Mouse (Mus musculus): Measurements from ENCODE around the gene Gsx2. TPM values are rescaled to one million over a fixed set of nuclear protein-coding genes. Genes with fewer than 3 reads are reported as not detected.
A peak's percentile ranks its signal among the peaks of the same experiment; 100 is the strongest.

Gene Gsx2
- total RNA-seq, 2 experiments from 2014 or later = 0.85 to 0.98 TPM

DNA sequence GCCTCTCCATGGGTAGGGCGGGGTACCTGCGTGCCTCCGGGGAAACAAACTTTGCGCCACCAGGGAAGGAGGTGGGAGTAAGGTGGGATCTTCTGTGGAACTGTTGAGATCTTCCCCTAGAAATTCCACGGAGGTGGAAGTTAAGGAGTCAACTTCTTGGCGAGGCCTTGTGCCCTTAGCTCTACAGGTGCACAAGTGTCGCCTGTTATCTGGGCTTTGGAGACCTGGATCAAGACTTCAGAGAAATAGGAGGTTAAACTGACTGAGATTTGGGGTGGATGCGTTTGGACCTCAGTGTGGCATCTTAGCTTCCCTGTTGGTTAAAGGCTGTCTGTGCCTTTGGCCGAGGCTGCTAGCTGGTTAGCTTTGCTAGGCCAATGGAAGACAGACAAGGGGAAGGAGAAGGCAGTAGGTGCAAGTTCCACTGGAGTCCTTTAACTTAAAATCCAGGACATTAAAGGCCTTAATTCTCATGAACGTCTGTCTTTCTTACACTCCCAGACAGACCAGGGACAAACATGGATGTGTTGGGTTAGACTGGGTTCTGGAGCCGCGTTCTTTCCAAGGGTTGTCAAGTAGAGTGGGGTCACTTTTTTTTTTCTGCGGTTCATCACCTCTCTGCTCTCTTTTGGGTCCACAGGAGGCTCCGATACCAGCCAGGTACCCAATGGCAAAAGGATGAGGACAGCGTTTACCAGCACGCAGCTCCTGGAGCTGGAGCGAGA lies 1.1 kb downstream of the Gsx2 start:
- no peak for DNase-seq
- intact Hi-C loops (cut with DNase I) = no loop called here

DNA sequence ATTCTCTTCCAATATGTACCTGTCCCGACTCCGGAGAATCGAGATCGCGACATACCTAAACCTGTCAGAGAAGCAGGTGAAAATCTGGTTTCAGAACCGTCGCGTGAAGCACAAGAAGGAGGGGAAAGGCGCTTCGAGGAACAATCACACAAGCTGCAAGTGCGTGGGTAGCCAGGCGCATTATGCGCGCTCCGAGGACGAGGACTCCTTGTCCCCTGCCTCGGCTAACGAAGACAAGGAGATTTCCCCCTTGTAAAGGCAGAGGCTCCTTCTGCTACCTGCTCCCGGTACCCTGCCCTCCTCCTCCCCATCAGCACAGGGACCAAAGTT lies 1.6 kb downstream of the Gsx2 start:
- intact Hi-C loops (cut with DNase I) = no loop called here
- no peak for DNase-seq

DNA sequence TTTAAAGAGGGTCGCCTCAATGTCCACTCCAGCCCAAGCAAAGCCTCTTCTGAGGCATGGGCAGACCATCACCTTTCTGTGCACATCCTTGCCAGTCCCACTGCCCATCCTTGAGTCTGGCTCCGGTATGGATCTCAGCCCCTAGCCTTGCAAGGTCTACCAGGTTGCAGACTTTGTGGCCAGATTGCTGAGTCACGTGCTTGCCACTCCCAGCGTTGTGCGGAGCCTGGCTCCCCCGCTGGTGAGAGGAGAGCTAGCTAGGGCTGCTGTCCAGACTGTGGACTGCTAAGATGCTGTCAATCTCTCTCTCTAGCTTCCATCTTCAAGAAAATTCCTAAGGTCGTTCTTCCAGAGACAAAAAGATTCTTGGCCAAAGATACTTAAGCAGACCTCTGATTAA lies 4.2 kb downstream of the Gsx2 start:
- intact Hi-C loops (cut with DNase I) = no loop called here
- DNase-seq = no peak

DNA sequence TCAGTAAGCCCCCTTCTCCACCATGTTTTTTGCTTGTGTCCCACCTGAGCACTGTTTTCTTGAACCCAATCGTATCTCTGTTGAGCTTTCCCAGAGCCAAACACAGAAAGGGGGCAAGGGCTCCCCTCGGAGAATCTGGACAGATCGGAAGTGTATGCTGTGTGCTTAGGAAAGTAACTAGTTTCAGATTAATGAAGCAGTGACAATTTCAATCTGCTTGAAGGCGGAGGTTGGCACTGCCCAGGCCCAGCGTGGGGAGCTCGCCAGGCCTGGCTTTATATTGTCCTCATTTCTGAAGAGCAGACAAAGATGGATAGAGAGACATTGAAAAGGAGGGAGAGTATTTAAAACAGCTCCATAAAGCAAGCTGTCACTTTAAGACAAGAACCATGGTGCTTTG lies 7.0 kb downstream of the Gsx2 start:
- intact Hi-C loops (cut with DNase I) = no loop called here
- peak; percentile 32 for DNase-seq

DNA sequence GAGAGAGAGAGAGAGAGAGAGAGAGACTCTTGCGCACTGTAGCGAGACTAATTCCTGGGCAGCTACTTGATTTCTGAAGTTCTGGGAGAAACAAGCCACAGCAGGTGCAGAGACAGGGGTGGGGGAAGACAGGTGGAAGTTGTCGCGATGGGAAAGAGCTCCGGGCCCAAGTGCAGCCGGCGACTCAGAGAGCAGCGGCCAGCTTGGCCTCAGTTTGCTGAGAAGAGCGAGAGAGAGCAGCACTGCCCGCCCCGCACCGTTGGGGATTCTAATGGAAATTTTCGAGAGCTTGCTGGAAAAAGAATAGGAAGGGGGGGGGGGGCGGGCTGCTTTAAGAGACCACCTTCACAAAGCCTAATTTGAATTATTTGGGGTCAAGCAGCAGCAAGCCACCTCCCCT lies 7.7 kb downstream of the Gsx2 start:
- intact Hi-C loops (cut with DNase I) = no loop called here
- DNase-seq = peak; percentile 27

DNA sequence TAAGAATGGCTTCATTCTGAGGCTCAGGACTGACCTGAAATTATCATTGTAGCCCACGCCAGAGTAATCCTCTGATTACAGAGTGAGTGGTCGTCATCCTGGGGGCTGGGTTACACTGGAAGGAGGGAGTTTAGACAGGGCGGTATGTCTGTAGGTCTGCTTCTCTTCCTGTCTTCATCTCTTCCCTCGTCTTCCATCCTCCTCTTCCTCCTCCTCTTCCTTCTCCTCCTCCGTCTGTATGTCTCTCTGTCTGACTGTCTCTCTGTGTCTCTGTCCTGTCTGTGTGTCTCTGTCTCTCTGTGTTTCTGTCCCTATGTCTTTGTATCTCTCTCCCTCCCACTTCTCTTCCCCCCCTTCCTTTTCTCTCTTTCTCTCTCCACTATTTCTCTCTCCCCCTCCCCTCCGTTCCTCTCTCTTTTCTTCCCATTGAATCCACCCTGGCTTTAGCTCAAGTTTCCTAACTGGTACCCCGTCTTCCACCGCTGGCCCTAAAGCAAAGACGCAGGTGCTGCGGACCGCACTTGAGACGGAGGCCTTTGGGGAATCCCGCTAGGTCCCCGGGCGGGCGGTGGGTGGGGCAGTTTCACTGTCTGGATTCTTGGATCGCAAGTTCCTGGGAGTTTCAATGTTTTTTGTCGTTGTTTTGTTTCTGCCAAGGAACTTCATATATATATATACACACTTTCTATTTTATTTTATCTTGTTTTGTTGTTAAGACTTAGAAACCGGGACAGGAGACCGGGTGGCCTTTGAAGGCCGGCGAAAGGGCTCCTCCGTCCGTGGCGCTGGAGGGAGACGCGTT lies 8.4 kb downstream of the Gsx2 start:
- DNase-seq = no peak
- intact Hi-C loops (cut with DNase I) = no loop called here

DNA sequence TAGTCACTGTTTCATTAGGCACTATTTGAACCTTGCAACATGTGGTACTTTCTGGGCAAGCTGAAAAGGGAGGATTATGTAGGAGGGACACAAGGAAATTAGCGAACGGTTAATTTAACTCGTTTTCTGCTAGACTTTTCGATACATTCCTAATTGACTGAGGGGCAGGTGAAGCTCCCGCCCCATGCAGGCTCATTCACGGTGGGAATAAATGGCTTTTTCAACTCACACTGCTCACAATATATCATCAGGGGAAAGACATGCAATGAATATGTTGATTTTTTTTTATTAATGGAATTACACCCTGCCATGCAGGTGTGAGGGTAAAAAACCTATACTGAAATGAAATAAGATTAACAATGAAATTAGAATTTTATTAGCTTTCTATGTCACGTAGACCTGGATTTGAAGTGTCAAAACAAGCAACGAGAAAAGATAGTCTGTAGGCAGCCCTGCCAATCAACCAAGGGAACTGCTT lies 9.0 kb downstream of the Gsx2 start:
- intact Hi-C loops (cut with DNase I) = no loop called here
- DNase-seq = no peak

DNA sequence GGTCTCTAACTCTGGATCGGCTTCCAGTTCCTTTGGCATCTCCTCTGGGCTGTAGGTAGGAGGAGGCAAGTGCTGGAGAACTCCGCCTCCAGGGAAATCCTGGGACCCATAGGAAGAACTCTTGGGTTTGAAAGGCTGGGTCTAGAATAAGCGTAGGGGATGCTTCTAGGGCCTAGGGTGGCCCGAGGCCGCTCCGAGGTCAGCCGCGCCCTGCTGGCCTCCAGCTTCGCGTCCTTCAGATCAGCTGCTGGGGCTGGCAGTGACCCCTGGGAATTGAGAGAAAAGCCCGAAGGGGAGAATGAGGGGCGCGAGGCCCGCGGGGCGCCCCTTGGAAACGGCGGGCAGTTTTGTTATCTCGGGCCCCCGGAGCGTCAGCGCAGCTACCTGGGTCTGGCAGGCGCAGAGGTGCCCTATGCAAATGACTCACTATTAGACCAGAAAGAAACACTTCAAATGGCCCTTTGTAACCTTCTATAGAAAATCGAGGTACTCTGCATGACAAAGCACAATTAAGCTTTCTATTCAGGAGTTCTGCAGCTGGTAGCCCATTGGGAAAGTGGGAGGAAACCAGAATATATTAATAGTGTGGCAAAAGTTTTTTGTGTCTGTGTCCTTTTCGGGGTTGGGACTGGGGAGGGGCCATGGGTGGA lies 9.6 kb downstream of the Gsx2 start:
- intact Hi-C loops (cut with DNase I) = no loop called here
- no peak for DNase-seq

DNA sequence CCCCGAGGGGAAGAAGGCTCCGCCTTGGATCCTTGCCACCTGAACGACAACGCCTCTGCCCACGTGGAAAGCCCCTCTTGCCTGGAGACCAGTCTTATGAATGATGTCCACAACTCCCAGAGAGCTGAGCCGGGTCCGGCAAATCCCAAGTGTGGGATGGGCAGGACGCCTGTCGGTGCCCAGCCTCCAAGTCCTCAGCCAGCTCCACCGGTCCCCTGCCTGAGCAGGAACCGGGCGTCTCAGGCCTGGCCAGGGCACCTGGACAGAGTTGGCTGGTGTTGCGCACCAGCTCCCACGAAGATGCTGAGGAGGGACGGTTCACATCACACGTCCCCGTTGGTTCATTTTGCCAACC lies 10.1 kb downstream of the Gsx2 start:
- DNase-seq = no peak
- intact Hi-C loops (cut with DNase I) = no loop called here

DNA sequence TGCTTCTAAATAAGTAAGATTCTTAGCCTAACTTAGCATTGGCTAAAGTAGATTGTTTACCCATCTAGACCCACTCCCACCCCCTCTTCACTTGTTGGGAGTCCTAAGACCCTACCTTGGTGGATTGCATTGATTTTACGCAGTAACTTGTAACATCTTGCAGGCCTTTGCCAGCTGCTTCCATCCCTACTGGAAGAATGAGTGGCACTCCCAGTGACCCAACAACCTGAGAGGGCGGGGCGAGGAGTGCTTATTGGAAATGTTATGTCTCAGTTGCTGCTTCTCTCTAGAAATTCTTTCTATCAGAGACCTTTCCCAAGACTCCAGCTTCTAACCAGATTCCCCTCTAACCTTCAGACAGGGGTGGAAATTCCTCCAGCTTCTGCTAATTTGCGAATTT lies 10.5 kb downstream of the Gsx2 start:
- no peak for DNase-seq
- intact Hi-C loops (cut with DNase I) = no loop called here

DNA sequence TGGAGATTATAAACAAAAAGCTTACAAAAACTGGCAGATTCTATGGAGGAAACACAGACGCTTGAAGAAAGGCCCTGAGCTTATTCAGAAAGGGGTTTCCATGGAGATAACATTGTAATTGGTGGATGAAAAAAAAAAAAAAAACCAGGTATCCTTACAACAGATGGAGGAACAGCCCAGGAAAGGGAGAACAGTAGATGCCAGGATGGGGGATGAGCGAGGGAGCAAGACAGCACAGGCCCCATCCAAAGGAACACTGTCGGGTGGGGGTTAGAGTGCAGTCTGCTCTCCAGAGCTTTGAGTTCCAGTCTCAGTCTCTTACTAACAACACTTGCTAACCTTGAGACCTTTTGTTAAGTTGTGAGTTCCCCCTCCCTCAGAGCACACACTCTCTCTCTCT lies 31.1 kb downstream of the Gsx2 start:
- no peak for DNase-seq
- intact Hi-C loops (cut with DNase I) = no loop called here

DNA sequence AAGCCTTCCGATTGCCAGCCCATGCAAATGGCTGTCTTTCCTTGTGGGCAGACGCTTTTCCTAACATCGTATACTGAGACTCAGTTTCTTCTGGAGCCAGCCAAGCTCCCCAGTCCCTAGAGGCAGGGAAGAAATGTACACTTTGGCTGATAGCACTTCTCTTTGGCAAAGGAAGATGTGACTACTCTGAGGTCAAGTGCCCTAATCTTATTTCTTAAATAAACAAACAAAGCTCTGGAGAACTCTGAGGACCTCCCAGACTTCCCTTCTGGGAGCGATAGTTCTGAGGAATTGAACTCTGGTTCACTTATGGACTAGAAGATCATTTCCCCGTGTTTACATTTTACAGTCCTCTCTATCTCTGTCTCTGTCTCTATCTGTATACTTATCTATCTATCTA lies 34.0 kb downstream of the Gsx2 start:
- intact Hi-C loops (cut with DNase I) = no loop called here
- DNase-seq = no peak

DNA sequence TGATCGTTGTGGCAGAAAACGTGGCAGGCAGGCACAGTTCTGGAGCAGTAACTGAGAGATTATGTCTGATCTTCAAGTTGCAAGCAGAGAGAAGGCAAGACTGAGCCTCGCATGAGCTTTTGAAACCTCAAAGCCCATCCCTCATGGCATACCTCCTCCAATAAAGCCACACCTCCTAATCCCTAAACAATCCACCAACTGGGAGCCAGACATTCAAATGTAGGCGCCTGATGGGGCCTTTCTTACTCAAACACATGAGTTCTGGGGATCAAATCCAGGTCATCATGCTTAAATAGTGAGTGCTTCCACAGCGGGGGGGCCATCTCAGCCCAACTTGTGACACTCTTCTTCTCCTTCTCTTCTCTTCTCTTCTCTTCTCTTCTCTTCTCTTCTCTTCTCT lies 36.4 kb downstream of the Gsx2 start:
- no peak for DNase-seq
- intact Hi-C loops (cut with DNase I) = no loop called here

DNA sequence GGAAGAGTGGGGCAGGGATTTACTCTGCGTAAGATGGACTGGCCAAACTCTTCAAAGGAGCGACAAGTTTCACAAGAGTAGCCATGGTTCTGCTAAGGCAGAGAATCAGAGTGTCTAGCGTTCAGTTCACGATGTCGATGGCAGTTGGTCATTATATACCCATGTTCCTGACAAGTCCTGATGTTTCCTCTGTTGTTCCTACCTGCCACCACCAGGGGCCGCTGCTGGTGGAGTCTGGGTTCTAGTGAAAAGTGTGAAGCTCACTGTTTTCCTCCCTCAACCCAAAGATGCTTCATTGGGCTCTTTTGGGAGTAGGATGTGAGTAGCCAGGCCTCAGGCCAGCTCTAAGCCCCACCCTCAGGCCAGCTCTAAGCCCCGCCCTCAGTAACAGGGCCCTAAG lies 43.4 kb downstream of the Gsx2 start:
- intact Hi-C loops (cut with DNase I) = no loop called here

DNA sequence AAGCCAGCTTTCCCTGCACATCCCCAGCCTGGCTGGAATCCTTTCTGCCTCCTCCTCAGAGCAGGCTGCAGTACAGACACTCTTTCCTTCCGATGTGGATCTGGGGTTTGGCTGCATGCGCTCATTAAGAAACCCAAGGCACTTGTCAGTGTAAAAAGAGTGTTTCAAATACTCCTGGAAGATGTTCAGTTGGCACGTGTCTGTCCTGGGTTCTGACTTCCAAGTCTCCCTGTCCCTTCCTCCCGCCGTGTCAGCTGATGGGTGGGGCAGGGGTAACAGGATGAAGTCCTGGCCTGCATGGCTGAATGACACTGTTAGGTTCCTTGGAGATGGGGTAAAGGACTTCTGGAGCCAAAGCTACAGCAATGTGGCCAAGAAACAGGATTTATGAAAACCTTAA lies 46.2 kb downstream of the Gsx2 start:
- DNase-seq = peak; percentile 10
- intact Hi-C loops (cut with DNase I) = no loop called here

More for the DNA sequence above, 43.4 kb downstream of the Gsx2 start:
- peak; percentile 11 for DNase-seq

Other genes with a start within 250 kb of the Gsx2 start
- gene Chic2, start 30.8 kb upstream of the Gsx2 start, total RNA-seq (2021) = 10 to 100 TPM; 26.3 to 34.4 TPM
- gene Pdgfra, start 76.7 kb downstream of the Gsx2 start, total RNA-seq (2021) = 10 to 100 TPM; 61.5 to 68.4 TPM